Mouse (Mus musculus) brain, embryonic 18.5 days (tissue): ENCODE measurements around the gene Klk1.
"Not testable (repeated sequence)": the region's sequence is repeated elsewhere in the genome, so short reads cannot be mapped to it uniquely, and the experiment has no call there.

Experiments
- DNase-seq: peaks from one replicate; pipeline ENCODE4 v3.0.0-alpha.2; 2012; ENCODE audit warnings: low read depth, low spot score

Klk1 gene

DNA sequence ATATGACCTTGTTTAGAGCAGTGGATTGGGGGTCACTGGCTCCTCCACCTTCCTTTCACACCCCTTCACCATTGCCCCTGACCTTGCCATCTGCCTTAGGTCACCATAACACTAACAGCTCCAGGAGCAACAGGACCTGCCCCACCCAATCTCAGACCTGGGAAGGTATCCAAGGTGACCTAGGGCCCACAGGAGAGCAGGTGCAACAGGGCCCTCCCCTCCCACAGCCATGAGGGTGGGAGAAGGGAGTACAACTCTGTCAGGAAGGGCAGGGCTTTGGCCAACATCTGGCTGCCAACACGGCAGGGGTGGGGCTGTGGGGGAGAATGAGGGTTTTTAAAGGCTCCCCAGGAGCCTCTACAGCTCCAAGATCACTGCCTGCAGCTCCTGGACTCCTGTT, at the start of gene Klk1:
Gene Klk1 (plus strand): TSS at position 285 of the 400 bp plus-strand sequence.
- no peak for DNase-seq

DNA sequence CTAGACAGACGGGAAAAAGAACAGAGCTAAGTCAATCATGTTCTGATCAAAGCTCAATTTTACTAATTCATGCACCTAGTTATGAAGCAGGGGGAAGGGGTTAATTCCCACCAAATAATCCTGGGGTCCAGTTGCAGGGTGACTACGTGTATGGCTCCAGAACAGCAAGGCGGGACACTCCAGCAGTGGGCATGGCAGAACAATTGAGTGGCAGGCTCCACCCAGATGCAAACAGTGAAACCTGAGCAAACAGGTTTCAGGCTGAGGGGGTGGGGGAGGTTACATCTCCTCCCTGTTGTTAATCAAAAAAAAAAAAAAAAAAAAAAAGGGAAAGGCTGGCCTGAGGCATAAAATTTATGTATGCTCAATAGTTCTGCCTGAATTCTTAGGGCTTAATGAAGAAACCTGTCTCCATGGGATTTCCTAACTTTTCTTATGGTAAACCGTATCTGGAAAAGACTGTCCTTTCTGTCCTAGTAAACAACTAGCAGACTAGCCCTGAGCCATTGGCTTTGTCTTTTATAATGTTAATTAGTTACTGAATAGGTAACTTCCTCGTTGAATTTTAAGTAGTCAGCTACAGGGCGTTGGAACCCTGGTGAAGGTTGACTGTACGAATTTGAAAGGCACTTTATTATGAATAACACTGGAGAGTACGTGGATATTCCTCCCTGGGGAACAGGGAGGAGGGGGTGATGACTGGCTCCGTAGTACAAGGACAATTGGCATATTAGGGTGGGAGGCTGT, 45.7 kb upstream of the Klk1 start:
- no peak for DNase-seq

DNA sequence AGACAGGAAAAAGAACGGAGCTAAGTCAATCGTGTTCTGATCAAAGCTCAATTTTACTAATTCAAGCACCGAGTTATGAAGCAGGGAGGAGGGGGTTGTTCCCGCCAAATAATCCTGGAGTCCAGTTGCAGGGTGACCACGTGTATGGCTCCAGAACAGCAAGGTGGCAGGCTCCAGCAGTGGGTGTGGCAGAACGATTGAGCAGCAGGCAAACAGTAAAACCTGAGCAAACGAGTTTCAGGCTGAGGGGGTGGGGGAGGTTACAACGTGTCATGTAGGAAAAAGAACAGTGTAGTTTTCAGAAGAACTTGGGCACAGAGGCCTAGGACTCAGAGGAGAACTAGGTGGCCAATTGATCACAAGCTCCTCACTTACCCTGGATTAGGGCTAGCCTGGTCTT, 38.6 kb upstream of the Klk1 start:
- DNase-seq: not testable (repeated sequence)

DNA sequence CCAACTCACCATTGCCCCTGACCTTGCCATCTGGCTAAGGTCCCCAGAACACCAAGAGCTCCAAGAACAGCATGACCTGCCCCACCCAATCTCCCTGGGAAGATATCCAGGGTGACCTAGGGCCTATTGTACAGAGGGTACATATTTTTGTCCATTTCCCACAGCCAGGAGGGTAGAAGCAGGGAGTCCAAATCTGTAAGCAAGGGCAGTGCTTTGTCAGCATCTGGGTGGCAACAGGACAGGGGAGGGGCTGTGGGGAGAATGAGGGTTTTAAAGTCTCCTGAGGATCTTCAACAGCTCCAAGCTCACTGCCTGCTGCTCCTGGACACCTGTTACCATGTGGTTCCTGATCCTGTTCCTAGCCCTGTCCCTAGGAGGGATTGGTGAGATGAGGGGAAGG, 37.2 kb upstream of the Klk1 start, which contains the start of gene Klk1b24:
Gene Klk1b24 (plus strand): TSS at position 301 of the 400 bp plus-strand sequence.
- not testable (repeated sequence) for DNase-seq

DNA sequence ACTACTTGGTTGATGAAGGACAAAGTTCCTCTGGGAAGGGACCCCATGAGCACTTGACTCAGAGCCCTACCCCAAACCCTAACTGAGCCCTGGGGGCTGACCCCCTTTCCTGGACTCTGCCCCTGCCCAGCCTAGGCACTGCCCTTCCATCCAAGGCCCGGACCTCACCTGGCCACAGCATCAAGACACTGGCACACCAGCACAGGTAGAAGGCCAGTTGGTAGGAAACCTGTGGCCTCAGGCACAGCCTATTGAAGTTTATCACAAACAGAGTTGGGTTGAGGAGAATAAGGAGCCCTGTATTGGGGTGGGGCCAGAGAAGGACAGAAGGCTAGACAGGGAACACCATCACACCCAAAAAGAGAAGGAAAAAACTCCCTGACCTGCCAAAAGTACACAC, 31.7 kb upstream of the Klk1 start:
- not testable (repeated sequence) for DNase-seq

DNA sequence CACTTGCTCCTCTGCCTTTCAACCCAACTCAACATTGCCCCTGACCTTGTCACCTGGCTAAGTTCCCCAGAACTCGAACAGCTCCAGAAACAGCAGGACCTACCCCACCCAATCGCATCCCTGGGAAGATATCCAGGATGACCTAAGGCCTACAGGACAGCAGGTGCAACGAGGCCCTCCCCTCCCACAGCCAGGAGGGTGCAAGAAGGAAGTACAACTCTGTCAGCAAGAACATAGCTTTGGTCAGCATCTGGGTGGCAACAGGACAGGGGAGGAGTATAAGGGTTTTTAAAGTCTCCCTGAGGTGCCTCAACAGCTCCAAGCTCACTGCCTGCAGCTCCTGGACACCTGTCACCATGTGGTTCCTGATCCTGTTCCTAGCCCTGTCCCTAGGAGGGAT, 27.3 kb upstream of the Klk1 start, which contains the start of gene Klk1b3:
Gene Klk1b3 (plus strand): TSS at position 301 of the 400 bp plus-strand sequence.
- no peak for DNase-seq

DNA sequence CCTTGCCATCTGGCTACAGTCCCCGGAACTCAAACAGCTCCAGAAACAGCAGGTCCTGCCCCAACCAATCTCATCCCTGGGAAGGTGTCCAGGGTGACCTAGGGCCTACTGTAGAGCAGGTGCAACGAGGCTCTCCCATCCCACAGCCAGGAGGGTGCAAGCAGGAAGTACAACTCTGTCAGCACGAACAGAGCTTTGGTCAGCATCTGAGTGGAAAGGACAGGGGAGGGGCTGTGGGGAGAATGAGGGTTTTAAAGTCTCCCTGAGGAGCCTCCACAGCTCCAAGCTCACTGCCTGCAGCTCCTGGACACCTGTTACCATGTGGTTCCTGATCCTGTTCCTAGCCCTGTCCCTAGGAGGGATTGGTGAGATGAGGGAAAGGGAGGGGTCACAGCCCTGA, 18.0 kb upstream of the Klk1 start, which contains the start of gene Klk1b4:
Gene Klk1b4 (plus strand): TSS at position 301 of the 400 bp plus-strand sequence.
- not testable (repeated sequence) for DNase-seq

DNA sequence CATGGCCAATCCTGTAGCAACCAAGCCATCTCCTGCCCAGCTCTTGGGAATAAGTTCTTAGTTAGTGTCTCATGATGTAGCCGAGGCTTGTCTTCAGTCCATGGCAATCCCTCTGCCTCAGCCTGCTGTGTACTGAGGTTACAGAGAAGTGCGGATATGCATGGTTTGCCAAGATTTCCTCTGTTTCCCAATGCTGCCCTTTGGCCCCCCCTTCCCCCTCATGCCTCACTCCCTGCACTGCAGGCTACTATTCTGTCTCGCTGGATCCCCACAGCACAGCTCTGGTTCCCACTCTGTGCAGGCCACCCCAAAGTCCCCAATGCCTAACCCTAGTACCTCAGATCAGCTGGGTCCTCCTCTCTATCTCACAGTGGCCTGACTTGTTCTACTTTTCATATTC, 16.9 kb upstream of the Klk1 start:
- no peak for DNase-seq

DNA sequence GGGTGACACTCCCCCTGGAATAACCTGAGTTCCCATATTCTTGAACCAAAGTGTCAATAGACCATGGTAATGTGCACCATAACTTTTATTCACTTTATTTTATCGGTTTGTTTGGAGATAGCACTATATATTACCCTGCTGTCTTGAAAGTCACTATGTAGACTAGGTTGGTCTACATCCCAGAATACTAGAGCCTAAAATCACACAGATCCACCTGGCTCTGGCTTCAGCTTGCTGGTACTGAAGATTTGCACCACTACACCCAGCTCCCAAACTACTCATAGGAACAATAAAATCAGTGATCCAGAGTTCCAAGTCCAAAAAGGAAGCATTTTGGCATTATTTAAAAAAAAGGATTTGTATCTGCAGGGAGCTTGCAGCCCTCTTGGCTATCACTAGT, 9.5 kb upstream of the Klk1 start, which contains the start of gene Klk1b5:
Gene Klk1b5 (plus strand): TSS at position 301 of the 400 bp plus-strand sequence.
- DNase-seq: no peak

DNA sequence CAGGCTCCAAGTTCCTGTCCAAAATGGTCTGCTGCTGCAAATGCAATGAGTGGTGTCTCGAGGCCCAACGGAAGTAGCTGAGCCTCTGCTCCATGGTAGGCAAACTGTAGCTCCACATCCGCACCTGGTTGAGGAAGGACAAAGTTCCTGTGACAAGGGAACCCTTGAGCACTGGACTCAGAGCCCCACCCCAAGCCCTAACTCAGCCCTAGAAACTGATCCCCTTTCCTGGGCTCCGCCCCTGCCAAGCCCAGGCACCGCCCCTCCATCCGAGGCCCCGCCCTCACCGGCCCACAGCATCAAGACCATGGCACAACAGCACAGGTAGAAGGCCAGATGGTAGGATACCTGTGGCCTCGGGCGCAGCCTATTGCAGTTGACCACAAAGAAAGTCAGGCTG, 3.6 kb upstream of the Klk1 start:
- not testable (repeated sequence) for DNase-seq

DNA sequence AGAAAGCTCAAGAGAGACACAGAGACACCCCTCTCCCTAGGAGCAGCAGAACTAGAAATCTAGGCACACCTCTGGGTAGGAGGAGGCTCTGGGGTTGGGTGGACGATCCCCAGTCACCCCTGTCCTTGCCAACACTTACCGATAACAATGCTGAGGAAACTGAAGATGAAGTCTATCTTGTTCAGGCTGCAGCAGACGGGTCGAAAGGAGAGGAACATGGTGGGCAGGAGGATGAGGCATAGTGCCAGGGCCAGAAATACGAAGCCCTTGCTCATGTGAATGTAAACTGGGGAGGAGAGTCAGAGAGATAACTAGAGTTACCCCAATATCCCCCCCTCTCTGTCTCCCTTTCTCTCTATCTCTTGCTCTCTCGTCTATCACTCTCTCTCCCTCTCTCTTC, 2.8 kb upstream of the Klk1 start:
- DNase-seq: not testable (repeated sequence)

DNA sequence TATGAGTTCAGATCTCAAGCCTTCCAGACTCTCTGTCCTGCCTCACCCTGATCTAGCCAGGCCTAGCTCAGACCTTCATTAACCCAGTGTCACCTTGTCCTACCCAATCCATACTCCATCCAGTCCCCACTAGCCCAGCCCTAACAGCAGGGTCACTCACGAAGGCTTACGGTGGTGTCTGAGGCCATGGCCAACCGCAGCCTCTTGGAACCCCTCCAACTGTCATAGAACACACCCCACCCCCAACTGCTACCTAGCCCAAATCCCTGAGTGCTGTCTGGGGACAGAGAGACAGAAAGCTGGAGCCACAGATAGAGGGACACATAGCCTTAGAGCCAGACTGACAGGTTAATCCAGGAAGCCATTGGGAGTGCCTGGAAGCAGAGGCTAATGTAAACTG, 10.7 kb downstream of the Klk1 start, which contains the start of gene Gm36864:
Gene Gm36864 (plus strand): TSS at position 269 of the 400 bp plus-strand sequence.
- DNase-seq: no peak

DNA sequence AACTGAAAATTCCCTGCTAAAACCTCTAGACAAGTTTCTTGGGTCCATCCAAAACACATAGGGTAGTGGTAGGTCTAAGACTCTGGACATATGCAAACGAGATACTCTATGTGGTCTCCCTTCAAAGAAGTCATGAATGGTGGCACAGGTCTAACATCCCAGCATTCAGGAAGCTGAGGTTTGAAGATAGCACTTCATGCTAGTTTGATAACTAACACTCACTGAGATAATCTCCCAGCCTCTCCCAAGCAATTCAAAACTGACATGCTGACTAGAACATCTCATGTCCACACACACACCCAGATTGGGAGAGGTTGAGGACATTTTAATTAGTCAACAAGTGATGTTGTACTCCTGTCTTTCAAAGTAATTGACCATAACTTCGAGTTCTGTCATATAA, 14.8 kb downstream of the Klk1 start:
- DNase-seq: no peak

DNA sequence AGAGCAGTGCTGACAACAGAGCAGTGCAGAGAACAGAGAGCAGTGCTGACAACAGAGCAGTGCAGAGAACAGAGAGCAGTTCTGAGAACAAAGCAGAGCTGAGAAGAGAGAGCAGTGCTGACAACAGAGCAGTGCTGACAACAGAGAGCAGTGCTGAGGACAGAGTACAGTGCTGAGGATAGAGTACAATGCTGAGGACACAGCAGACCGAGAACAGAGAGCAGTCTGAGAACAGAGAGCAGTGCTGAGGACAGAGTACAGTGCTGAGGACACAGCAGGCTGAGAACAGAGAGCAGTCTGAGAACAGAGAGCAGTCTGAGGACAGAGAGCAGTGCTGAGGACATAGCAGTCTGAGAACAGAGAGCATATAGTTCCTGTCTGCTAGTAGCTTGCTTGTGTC, 15.6 kb downstream of the Klk1 start:
- DNase-seq: no peak

DNA sequence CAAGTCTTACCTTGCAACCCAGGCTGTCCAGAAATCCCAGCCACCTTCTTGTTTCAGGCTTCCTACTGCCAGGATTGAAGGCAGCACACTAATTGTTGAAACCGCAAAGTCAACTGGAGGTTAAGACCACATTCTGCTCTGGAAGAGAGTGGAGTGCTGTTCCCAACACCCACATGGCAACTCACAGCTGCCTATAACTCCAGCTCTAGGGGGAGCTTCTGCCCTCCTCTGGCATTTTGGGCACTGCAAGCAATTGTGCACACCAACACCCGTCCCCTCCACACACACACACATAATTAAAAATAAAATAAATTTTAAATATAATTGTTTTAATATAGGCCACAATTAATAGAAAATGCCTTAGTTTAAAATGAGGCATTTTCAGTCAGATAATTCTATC, 16.0 kb downstream of the Klk1 start:
- DNase-seq: no peak

DNA sequence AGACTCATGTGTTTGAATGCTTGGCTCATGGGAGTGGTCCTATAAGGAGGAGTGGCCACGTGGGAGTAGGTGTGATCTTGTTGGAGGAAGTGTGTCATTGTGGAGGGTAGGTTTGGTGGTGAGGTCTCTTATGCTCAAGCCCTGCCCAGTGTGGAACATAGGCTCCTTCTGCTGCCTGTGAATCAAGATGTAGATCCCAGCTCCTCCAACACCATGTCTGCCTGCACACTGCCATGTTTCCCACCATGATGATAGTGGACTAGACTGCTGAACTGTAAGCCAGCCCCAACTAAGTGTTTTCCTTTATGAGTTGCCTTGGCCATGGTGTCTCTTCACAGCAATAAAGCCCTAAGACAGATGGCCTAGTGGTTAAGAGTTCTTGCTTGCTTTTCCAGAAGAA, 18.9 kb downstream of the Klk1 start:
- DNase-seq: no peak

DNA sequence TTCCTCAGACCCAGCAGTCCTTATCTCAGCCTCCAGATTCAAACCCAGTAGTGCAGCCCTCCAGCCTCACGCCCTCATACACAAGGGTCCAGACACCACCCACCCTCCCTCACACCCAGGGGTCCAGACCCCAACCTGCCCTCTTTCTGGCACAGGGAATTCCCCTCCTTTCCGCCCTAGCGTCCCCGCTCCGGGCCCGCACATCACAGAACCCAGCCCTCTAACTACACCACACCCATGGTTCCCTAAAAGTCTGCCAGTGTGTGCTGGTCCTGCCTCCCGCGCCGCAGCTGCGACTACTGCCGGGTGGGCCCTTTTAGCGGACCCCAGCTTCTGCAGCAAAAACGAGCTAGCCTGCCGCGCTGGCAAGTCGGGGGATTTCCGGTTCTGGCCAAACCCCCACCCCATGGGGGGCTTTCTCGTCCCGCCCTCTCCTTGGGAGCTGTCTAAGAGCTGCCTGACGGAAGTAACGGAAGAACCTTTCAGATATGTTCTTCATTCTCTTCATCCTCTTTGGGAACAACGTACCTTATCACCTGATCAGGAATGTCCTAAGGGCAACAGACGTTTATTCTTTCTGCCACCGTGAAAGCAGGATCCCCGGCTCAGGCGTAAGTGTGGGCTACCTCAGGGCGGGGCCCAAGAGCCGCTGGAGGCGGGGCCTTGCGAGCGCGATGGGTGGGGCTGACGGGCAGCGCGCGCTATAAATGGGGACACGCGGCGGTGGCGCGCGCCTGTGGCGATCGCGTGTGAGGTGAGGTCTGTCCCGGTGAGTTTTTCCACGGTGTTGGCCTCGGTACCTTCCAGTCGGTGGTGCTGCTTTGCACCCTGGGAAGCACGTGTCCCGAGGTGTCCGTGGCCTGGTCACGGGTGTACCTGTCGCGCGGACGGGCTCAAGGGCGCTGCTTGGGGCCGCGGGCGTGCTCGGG, 21.2 kb downstream of the Klk1 start, which contains the start of the genes 1700028J19Rik and 2410002F23Rik:
Gene 1700028J19Rik (minus strand): TSS at position 641 of the 929 bp plus-strand sequence.
Gene 2410002F23Rik (plus strand): TSS at position 668 of the 929 bp plus-strand sequence.
- peak; percentile 87 for DNase-seq

DNA sequence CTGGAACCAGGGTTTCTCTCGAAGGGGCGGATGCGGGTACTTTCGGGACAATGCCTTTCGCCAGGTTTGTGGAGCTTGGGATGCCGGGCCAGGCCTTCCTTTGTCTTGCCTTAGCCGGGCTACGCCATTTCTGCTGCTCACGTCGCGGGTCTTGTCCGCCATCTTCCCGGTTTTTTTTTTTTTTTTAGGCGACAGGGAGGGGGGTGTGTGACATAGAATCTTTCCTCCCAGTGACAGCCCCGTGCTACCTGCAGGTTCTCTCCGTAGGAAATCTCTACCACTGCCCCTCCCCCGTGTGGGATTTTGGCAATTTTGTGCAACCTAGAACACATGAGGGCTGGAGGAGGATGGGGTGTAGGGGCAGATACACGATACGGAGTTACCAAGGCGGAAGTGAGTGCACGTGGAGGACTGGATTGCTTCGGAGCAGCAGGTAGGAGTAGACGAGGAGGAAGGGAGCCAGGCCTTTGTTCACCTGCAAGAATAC, 21.9 kb downstream of the Klk1 start:
- peak; percentile 64 for DNase-seq

DNA sequence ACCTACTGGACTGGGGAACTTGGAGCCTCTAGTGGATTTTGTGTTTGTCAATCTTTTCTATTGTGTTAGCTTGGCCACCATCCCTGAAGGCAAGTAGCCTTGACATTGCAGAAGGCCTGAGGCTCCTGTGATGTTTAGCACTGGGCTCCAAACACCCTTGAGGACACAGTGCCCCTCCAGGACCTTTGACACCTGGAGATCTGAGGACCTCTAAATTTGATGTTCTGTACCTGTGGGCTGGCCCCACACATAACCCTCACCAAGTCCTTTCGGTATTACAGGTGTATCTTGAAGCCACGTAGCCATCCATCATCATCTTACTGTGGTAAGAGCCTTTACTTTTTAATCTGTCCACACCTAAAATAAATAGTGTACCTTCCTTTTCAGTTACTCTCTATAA, 22.8 kb downstream of the Klk1 start:
- no peak for DNase-seq

DNA sequence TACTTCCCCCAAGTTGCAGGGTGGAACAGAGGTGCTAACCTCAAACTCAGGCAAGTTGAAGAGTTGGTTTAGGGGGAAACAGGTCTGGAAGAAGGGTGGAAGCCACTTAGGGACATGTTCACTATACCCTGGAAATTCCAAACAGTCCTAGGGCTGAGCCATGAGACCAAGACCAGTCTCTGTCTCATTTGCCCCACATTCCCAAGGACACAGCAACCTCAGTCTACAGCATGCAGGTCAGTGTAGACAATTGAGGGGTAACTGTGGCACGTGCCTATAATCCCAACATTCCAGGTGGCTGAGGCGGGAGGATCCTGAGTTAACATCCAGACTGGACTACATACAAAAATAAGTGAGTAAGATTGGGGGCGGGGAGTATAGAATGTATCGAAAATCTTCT, 24.1 kb downstream of the Klk1 start:
- no peak for DNase-seq

DNA sequence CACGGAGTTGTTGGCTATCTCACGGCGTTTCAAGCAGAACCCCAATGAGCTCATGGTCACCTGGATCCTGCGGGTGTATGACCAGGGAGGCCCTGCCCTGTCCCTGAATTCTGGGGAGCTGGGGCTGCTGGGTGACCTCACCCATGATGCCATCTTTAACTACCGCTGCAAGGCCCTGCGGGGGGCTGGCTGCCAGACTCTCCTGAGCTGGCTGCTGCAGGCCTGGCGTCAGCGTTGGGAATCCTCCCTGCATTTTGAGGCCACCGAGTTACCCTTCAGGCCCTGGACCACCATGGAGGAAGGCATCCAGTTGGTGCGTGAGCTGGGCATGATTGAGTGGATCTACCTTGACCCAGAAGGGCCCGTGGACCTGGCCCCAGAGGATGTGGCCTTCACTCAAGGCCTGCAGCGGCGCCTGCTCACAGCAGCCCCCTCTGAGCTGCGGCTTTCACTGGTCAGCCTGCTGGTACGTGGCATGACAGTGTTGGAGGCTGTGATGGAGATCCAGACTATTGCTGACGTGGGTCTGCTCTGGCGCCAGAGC, 25.6 kb downstream of the Klk1 start:
- not testable (repeated sequence) for DNase-seq
